Mouse (Mus musculus) ovary, postnatal 14 days (tissue): ENCODE measurements around the gene 6430571L13Rik.
"Not testable (repeated sequence)": the region's sequence is repeated elsewhere in the genome, so short reads cannot be mapped to it uniquely, and the experiment has no call there.

Source experiments
- DNase-seq: peaks from one replicate; pipeline ENCODE4 v3.0.0; 2022; ENCODE audit warnings: low spot score

6430571L13Rik gene

GRCm38 (mm10) chr9:107340267-107340859, at the start of gene 6430571L13Rik:
Gene 6430571L13Rik, plus strand, starts transcription at chr9:107340602.
- peak; percentile 89 for DNase-seq

- DNase-seq, result peak; percentile 93
Measured at GRCm38 (mm10) chr9:107290897-107291296, 49.5 kb upstream of the 6430571L13Rik start.

- DNase-seq, result peak; percentile 81
Measured at GRCm38 (mm10) chr9:107294249-107294648, 46.2 kb upstream of the 6430571L13Rik start.

- no peak for DNase-seq
Measured at GRCm38 (mm10) chr9:107295616-107296015, 44.8 kb upstream of the 6430571L13Rik start.

- no peak for DNase-seq
Measured at GRCm38 (mm10) chr9:107296016-107296040, 44.6 kb upstream of the 6430571L13Rik start, which contains the start of gene Cish. Gene Cish, plus strand, starts transcription at chr9:107296026.

- no peak for DNase-seq
Measured at GRCm38 (mm10) chr9:107296041-107296440, 44.4 kb upstream of the 6430571L13Rik start.

GRCm38 (mm10) chr9:107296501-107296965, 43.9 kb upstream of the 6430571L13Rik start:
- DNase-seq, result peak; percentile 95

- no peak for DNase-seq
Measured at GRCm38 (mm10) chr9:107297059-107297458, 43.3 kb upstream of the 6430571L13Rik start.

GRCm38 (mm10) chr9:107297658-107298057, 42.7 kb upstream of the 6430571L13Rik start:
- no peak for DNase-seq

- DNase-seq, result no peak
Measured at GRCm38 (mm10) chr9:107298059-107298780, 42.2 kb upstream of the 6430571L13Rik start.

- no peak for DNase-seq
Measured at GRCm38 (mm10) chr9:107298876-107299275, 41.5 kb upstream of the 6430571L13Rik start.

GRCm38 (mm10) chr9:107299783-107300182, 40.6 kb upstream of the 6430571L13Rik start:
- DNase-seq, result no peak

- DNase-seq, result no peak
Measured at GRCm38 (mm10) chr9:107300224-107300973, 40.0 kb upstream of the 6430571L13Rik start.

- no peak for DNase-seq
Measured at GRCm38 (mm10) chr9:107301554-107302331, 38.7 kb upstream of the 6430571L13Rik start.

- no peak for DNase-seq
Measured at GRCm38 (mm10) chr9:107302592-107302991, 37.8 kb upstream of the 6430571L13Rik start.

- no peak for DNase-seq
Measured at GRCm38 (mm10) chr9:107303121-107303820, 37.1 kb upstream of the 6430571L13Rik start.

GRCm38 (mm10) chr9:107303900-107304299, 36.5 kb upstream of the 6430571L13Rik start:
- no peak for DNase-seq

- DNase-seq, result no peak
Measured at GRCm38 (mm10) chr9:107304383-107304782, 36.0 kb upstream of the 6430571L13Rik start.

GRCm38 (mm10) chr9:107305012-107305411, 35.4 kb upstream of the 6430571L13Rik start:
- no peak for DNase-seq

GRCm38 (mm10) chr9:107305601-107306542, 34.5 kb upstream of the 6430571L13Rik start:
- DNase-seq, result no peak

GRCm38 (mm10) chr9:107306673-107307072, 33.7 kb upstream of the 6430571L13Rik start:
- DNase-seq, result not testable (repeated sequence)
